Mouse (Mus musculus): ENCODE measurements around the gene Ccl9. TPM values are rescaled to one million over a fixed set of nuclear protein-coding genes. Genes with fewer than 3 reads are reported as not detected.

Ccl9 gene
- total and polyA plus RNA-seq, 3 experiments = 0.67 to 0.81 TPM; not detected in 1

DNA sequence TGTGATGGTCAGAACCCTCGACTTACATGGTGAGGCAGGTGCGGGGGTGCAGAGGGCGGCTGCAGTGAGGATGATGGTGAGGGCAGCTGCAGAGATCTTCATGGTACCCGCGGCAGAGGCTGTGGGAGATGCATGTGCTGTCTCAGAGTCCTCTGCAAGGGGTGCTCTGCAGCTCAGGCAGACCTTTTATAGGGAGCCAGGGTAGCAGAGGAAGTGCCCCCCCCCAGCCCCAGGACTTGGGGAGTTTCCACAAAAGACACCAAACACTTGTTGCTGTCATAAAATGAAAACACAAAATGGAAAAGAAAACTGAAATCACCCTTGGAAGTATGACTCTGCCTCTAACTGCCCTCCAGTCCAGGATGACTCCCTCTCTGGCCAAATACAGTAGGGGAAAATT, 48.1 kb downstream of the Ccl9 start, which contains the start of gene Ccl5:
Gene Ccl5, minus strand, starts transcription at position 159 of the 400 bp plus-strand sequence.
- dilution Hi-C loops (cut with MboI; ENCODE audit: extremely low pct_ligation_motif_present, extremely low pct_unique_long_range_greater_than_20kb, low sequenced_read_pairs) = no loop called here
- DNase-seq (ENCODE audit: extremely low read depth) = no peak
- H3K4me3 ChIP-seq (replicated peaks in 1 of 3; ENCODE audit: low read depth in 2 of 3, low read length in 2 of 3, poor library complexity in 1 of 3) = no peak within 1 kb of the TSS

DNA sequence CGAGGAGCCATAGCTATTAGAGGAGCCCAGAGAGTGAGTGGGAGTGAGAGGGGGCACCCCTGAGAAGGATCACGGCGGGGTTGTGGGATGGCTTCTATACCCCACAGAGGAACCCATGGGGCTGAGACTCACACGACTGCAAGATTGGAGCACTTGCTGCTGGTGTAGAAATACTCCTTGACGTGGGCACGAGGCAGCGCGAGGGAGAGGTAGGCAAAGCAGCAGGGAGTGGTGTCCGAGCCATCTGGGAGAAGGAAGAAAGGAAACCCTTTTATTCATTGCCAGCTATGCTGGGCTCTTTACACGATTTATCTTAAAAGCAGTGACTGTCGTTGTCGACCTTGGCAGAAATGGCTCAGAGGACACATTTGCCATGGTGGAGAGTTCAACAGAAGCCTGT, 49.4 kb downstream of the Ccl9 start:
- Histone ChIP-seq H3K79me2 (replicated peaks; ENCODE audit: control insufficient read depth, extremely low read depth, insufficient read depth, poor library complexity, severe bottlenecking) (no peaks in the 10 kb centered on the region), H3K9ac (ENCODE audit: insufficient read depth, low read depth) (no peak overlapping the region), H3K4me2 (ENCODE audit: insufficient read depth, low read depth, poor library complexity, severe bottlenecking) (no peak overlapping the region), H3K36me3 (replicated peaks in 1 of 2; ENCODE audit: control insufficient read depth in 1 of 2, insufficient read depth in 1 of 2, low read length in 1 of 2) (peaks cover 5 to 33% of the 10 kb centered on the region in 2 experiments), H3K4me3 (replicated peaks in 1 of 3; ENCODE audit: low read depth in 2 of 3, low read length in 2 of 3, poor library complexity in 1 of 3) (no peak overlapping the region), H3K9me3 (replicated peaks; ENCODE audit: low read length) (no peaks in the 10 kb centered on the region), H3K4me1 (ENCODE audit: control insufficient read depth in 1 of 2, insufficient read depth in 2 of 2) (peaks cover 26% of the 10 kb centered on the region in 2 experiments), H3K27me3 (replicated peaks) (no peaks in the 10 kb centered on the region), H3K27ac (ENCODE audit: insufficient read depth, low read depth) (no peak overlapping the region)
- in situ Hi-C loops (cut with MboI; ENCODE audit: low pct_ligation_motif_present, low pct_unique_long_range_greater_than_20kb, low sequenced_read_pairs) (no loop called here), dilution Hi-C loops (cut with MboI; ENCODE audit: extremely low pct_ligation_motif_present, extremely low pct_unique_long_range_greater_than_20kb, low sequenced_read_pairs) (no loop called here)
- no peak for DNase-seq (ENCODE audit: extremely low read depth)
- no peak for TF ChIP-seq MEF2A (IDR thresholded peaks at IDR 0.05; ENCODE audit: borderline replicate concordance, low read depth, low read length)
- no peak for TF ChIP-seq MAZ (IDR thresholded peaks at IDR 0.05; ENCODE audit: low read depth, low read length)

More for the DNA sequence above, 48.1 kb downstream of the Ccl9 start, which contains the start of gene Ccl5:
- Histone ChIP-seq H3K4me2 (ENCODE audit: insufficient read depth, low read depth, poor library complexity, severe bottlenecking) (no peak within 1 kb of the TSS), H3K9ac (ENCODE audit: insufficient read depth, low read depth) (no peak within 1 kb of the TSS), H3K36me3 (replicated peaks in 1 of 2; ENCODE audit: control insufficient read depth in 1 of 2, insufficient read depth in 1 of 2, low read length in 1 of 2) (peaks cover 5 to 32% of the 10 kb centered on the region in 2 experiments), H3K79me2 (replicated peaks; ENCODE audit: control insufficient read depth, extremely low read depth, insufficient read depth, poor library complexity, severe bottlenecking) (no peaks in the 10 kb centered on the region), H3K4me1 (ENCODE audit: control insufficient read depth in 1 of 2, insufficient read depth in 2 of 2) (peaks cover 32 to 39% of the 10 kb centered on the region in 2 experiments), H3K9me3 (replicated peaks; ENCODE audit: low read length) (no peaks in the 10 kb centered on the region), H3K27ac (ENCODE audit: insufficient read depth, low read depth) (no peak within 1 kb of the TSS), H3K27me3 (replicated peaks) (no peaks in the 10 kb centered on the region)
- in situ Hi-C loops (cut with MboI; ENCODE audit: low pct_ligation_motif_present, low pct_unique_long_range_greater_than_20kb, low sequenced_read_pairs) = no loop called here
- TF ChIP-seq PAX5 (IDR thresholded peaks at IDR 0.05; ENCODE audit: low read length) = no peak
- no peak for TF ChIP-seq CHD2 (IDR thresholded peaks at IDR 0.05; ENCODE audit: low read length)
- TF ChIP-seq USF2 (conservative IDR thresholded peaks at IDR 0.05; ENCODE audit: low read depth, low read length) = no peak
- TF ChIP-seq MAZ (IDR thresholded peaks at IDR 0.05; ENCODE audit: low read depth, low read length) = no peak
- no peak for TF ChIP-seq HCFC1 (IDR thresholded peaks at IDR 0.05; ENCODE audit: low read depth, low read length)
- TF ChIP-seq ELF1 (IDR thresholded peaks at IDR 0.05; ENCODE audit: low read depth, low read length) = no peak
- TF ChIP-seq JUND (conservative IDR thresholded peaks at IDR 0.05; ENCODE audit: low read depth, low read length) = no peak
- TF ChIP-seq USF1 (IDR thresholded peaks at IDR 0.05; ENCODE audit: low read depth, low read length) = no peak
- TF ChIP-seq RAD21 (IDR thresholded peaks at IDR 0.05; ENCODE audit: low read depth, low read length) = no peak

Other genes with a start within 250 kb of the Ccl9 start
- gene Rasl10b, start 169.5 kb downstream of the Ccl9 start, total RNA-seq (2012; rRNA removed) = 0.21 and 0.42 TPM in 2 replicates
- not detected in 2 replicates for gene Rasl10b, start 169.5 kb downstream of the Ccl9 start, total RNA-seq (2014; rRNA removed)
- 0.08 TPM in 1 of 2 replicates, not detected in the other for gene Rasl10b, start 169.5 kb downstream of the Ccl9 start, polyA plus RNA-seq (2012; ENCODE audit: insufficient read length, low read depth)
- gene Gas2l2, start 149.2 kb downstream of the Ccl9 start, total RNA-seq (2012; rRNA removed) = not detected in 2 replicates
- not detected in 2 replicates for gene Gas2l2, start 149.2 kb downstream of the Ccl9 start, total RNA-seq (2014; rRNA removed)
- gene Gas2l2, start 149.2 kb downstream of the Ccl9 start, polyA plus RNA-seq (2012; ENCODE audit: insufficient read length, low read depth) = not detected in 2 replicates
- 0.21 and 0.55 TPM in 2 replicates for gene 1700020L24Rik, start 141.0 kb downstream of the Ccl9 start, total RNA-seq (2012; rRNA removed)
- not detected in 2 replicates for gene 1700020L24Rik, start 141.0 kb downstream of the Ccl9 start, total RNA-seq (2014; rRNA removed)
- gene 1700020L24Rik, start 141.0 kb downstream of the Ccl9 start, polyA plus RNA-seq (2012; ENCODE audit: insufficient read length, low read depth) = 0.34 and 0.40 TPM in 2 replicates
- gene Mmp28, start 115.6 kb downstream of the Ccl9 start, total RNA-seq (2012; rRNA removed) = 0.04 and 0.17 TPM in 2 replicates
- not detected in 2 replicates for gene Mmp28, start 115.6 kb downstream of the Ccl9 start, total RNA-seq (2014; rRNA removed)
- not detected in 2 replicates for gene Mmp28, start 115.6 kb downstream of the Ccl9 start, polyA plus RNA-seq (2012; ENCODE audit: insufficient read length, low read depth)
- 60.4 and 69.8 TPM in 2 replicates for gene Taf15, start 105.5 kb downstream of the Ccl9 start, total RNA-seq (2012; rRNA removed)
- gene Taf15, start 105.5 kb downstream of the Ccl9 start, total RNA-seq (2014; rRNA removed) = 38.8 and 39.5 TPM in 2 replicates
- 367 and 488 TPM in 2 replicates for gene Taf15, start 105.5 kb downstream of the Ccl9 start, polyA plus RNA-seq (2012; ENCODE audit: insufficient read length, low read depth)
- not detected in 2 replicates for gene Heatr9, start 56.5 kb downstream of the Ccl9 start, total RNA-seq (2012; rRNA removed)
- not detected in 2 replicates for gene Heatr9, start 56.5 kb downstream of the Ccl9 start, total RNA-seq (2014; rRNA removed)
- gene Heatr9, start 56.5 kb downstream of the Ccl9 start, polyA plus RNA-seq (2012; ENCODE audit: insufficient read length, low read depth) = not detected in 2 replicates
- gene Ccl5, start 48.1 kb downstream of the Ccl9 start, total RNA-seq (2012; rRNA removed) = 0.68 TPM in 1 of 2 replicates, not detected in the other
- 0.60 TPM in 1 of 2 replicates, not detected in the other for gene Ccl5, start 48.1 kb downstream of the Ccl9 start, total RNA-seq (2014; rRNA removed)
- gene Ccl5, start 48.1 kb downstream of the Ccl9 start, polyA plus RNA-seq (2012; ENCODE audit: insufficient read length, low read depth) = 1.3 and 1.9 TPM in 2 replicates
- gene Ccl6, start 14.5 kb upstream of the Ccl9 start, total RNA-seq (2012; rRNA removed) = 0.13 and 0.30 TPM in 2 replicates
- gene Ccl6, start 14.5 kb upstream of the Ccl9 start, total RNA-seq (2014; rRNA removed) = 1.2 and 1.8 TPM in 2 replicates
- gene Ccl6, start 14.5 kb upstream of the Ccl9 start, polyA plus RNA-seq (2012; ENCODE audit: insufficient read length, low read depth) = 0.93 and 1.3 TPM in 2 replicates
- not detected in 2 replicates for gene Rpl9-ps1, start 67.0 kb upstream of the Ccl9 start, total RNA-seq (2012; rRNA removed)
- gene Rpl9-ps1, start 67.0 kb upstream of the Ccl9 start, total RNA-seq (2014; rRNA removed) = not detected in 2 replicates
- not detected in 2 replicates for gene Rpl9-ps1, start 67.0 kb upstream of the Ccl9 start, polyA plus RNA-seq (2012; ENCODE audit: insufficient read length, low read depth)
- gene Ccl3, start 70.7 kb upstream of the Ccl9 start, total RNA-seq (2012; rRNA removed) = 3.2 and 5.0 TPM in 2 replicates
- gene Ccl3, start 70.7 kb upstream of the Ccl9 start, total RNA-seq (2014; rRNA removed) = 6.7 and 10.6 TPM in 2 replicates
- gene Ccl3, start 70.7 kb upstream of the Ccl9 start, polyA plus RNA-seq (2012; ENCODE audit: insufficient read length, low read depth) = 15.6 and 18.4 TPM in 2 replicates
- 6.9 and 7.2 TPM in 2 replicates for gene Ccl4, start 83.9 kb upstream of the Ccl9 start, total RNA-seq (2012; rRNA removed)
- gene Ccl4, start 83.9 kb upstream of the Ccl9 start, total RNA-seq (2014; rRNA removed) = 7.6 and 12.7 TPM in 2 replicates
- 24.2 and 26.1 TPM in 2 replicates for gene Ccl4, start 83.9 kb upstream of the Ccl9 start, polyA plus RNA-seq (2012; ENCODE audit: insufficient read length, low read depth)
- gene Wfdc17, start 125.4 kb upstream of the Ccl9 start, total RNA-seq (2012; rRNA removed) = not detected in 2 replicates
- not detected in 2 replicates for gene Wfdc17, start 125.4 kb upstream of the Ccl9 start, total RNA-seq (2014; rRNA removed)
- not detected in 2 replicates for gene Wfdc17, start 125.4 kb upstream of the Ccl9 start, polyA plus RNA-seq (2012; ENCODE audit: insufficient read length, low read depth)
- not detected in 2 replicates for gene Wfdc18, start 130.4 kb upstream of the Ccl9 start, total RNA-seq (2012; rRNA removed)
- not detected in 2 replicates for gene Wfdc18, start 130.4 kb upstream of the Ccl9 start, total RNA-seq (2014; rRNA removed)
- gene Wfdc18, start 130.4 kb upstream of the Ccl9 start, polyA plus RNA-seq (2012; ENCODE audit: insufficient read length, low read depth) = not detected in 2 replicates
- 1.6 and 3.3 TPM in 2 replicates for gene Wfdc21, start 168.3 kb upstream of the Ccl9 start, total RNA-seq (2012; rRNA removed)
- 8.3 and 14.7 TPM in 2 replicates for gene Wfdc21, start 168.3 kb upstream of the Ccl9 start, total RNA-seq (2014; rRNA removed)
- gene Wfdc21, start 168.3 kb upstream of the Ccl9 start, polyA plus RNA-seq (2012; ENCODE audit: insufficient read length, low read depth) = 2.6 and 3.4 TPM in 2 replicates
- gene Heatr6, start 175.1 kb upstream of the Ccl9 start, total RNA-seq (2012; rRNA removed) = 17.6 and 18.3 TPM in 2 replicates
- 14.9 and 17.4 TPM in 2 replicates for gene Heatr6, start 175.1 kb upstream of the Ccl9 start, total RNA-seq (2014; rRNA removed)
- gene Heatr6, start 175.1 kb upstream of the Ccl9 start, polyA plus RNA-seq (2012; ENCODE audit: insufficient read length, low read depth) = 21.0 and 24.4 TPM in 2 replicates